Mouse (Mus musculus): ENCODE results near the gene Npcd. TPM values are rescaled to one million over a fixed set of nuclear protein-coding genes. Genes with fewer than 3 reads are reported as not detected.
A peak's percentile ranks its signal among the peaks of the same experiment; 100 is the strongest.

Gene Npcd
- total and polyA plus RNA-seq, 2 experiments from 2014 or later: 4.6 to 8.2 TPM

- Histone ChIP-seq H3K4me3 (ENCODE audit: low read depth, low read length) (no peak overlapping the region), H3K27me3 (ENCODE audit: insufficient read depth, low read length) (no peaks in the 10 kb centered on the region), H3K36me3 (ENCODE audit: insufficient read depth, low read length) (peaks cover 50% of the 10 kb centered on the region), H3K27ac (ENCODE audit: low read depth, low read length) (no peak overlapping the region), H3K9me3 (ENCODE audit: low read length) (no peaks in the 10 kb centered on the region), H3K4me1 (ENCODE audit: insufficient read depth, low read length) (0 out of 2 replicates have a peak, but pooled peaks cover 3% of the 10 kb centered on the region), H3K4me2 (ENCODE audit: low read depth, low read length, poor library complexity, severe bottlenecking) (no peak overlapping the region), H3K9ac (replicated peaks; ENCODE audit: low read length, poor library complexity, severe bottlenecking) (no peak overlapping the region)
- TF ChIP-seq CTCF (IDR thresholded peaks at IDR 0.05): no peak
- no peak for DNase-seq (ENCODE audit: low spot score)
- no peak for ATAC-seq (ENCODE audit: low FRiP score)
- 29% methylated on average over 19 of the region's 19 CpGs for WGBS
These were observed 41.6 kb downstream of the Npcd start for GRCm38 (mm10) chr15:79792455-79792854.

- 0 out of 2 replicates have a peak, but pooled peaks cover 3% of the 10 kb centered on the region for H3K4me1 ChIP-seq (ENCODE audit: insufficient read depth, low read length)
- no peak overlapping the region for H3K27ac ChIP-seq (ENCODE audit: low read depth, low read length)
- H3K36me3 ChIP-seq (ENCODE audit: insufficient read depth, low read length): peaks cover 50% of the 10 kb centered on the region
- peak; percentile 50 for DNase-seq (ENCODE audit: low spot score)
- TF ChIP-seq CTCF (IDR thresholded peaks at IDR 0.05): peak; percentile 8; the same call in 1 of the 2 replicates
- no peaks in the 10 kb centered on the region for H3K27me3 ChIP-seq (ENCODE audit: insufficient read depth, low read length)
- 8% methylated on average over 11 of the region's 12 CpGs for WGBS
- no peak overlapping the region for H3K4me2 ChIP-seq (ENCODE audit: low read depth, low read length, poor library complexity, severe bottlenecking)
- ATAC-seq (ENCODE audit: low FRiP score): no peak
- H3K4me3 ChIP-seq (ENCODE audit: low read depth, low read length): no peak overlapping the region
- no peak overlapping the region for H3K9ac ChIP-seq (replicated peaks; ENCODE audit: low read length, poor library complexity, severe bottlenecking)
- no peaks in the 10 kb centered on the region for H3K9me3 ChIP-seq (ENCODE audit: low read length)
These were observed 42.5 kb downstream of the Npcd start for GRCm38 (mm10) chr15:79791502-79791901.

- TF ChIP-seq CTCF (IDR thresholded peaks at IDR 0.05): no peak
- WGBS: 83% methylated on average over 6 of the region's 6 CpGs
These were observed 43.1 kb downstream of the Npcd start for GRCm38 (mm10) chr15:79790905-79791304.

GRCm38 (mm10) chr15:79790111-79790510, 43.9 kb downstream of the Npcd start:
- no peak overlapping the region for H3K4me3 ChIP-seq (ENCODE audit: low read depth, low read length)
- peaks cover 47% of the 10 kb centered on the region for H3K36me3 ChIP-seq (ENCODE audit: insufficient read depth, low read length)
- no peak overlapping the region for H3K4me2 ChIP-seq (ENCODE audit: low read depth, low read length, poor library complexity, severe bottlenecking)
- DNase-seq (ENCODE audit: low spot score): no peak
- no peak for ATAC-seq (ENCODE audit: low FRiP score)
- H3K27me3 ChIP-seq (ENCODE audit: insufficient read depth, low read length): no peaks in the 10 kb centered on the region
- no peak overlapping the region for H3K9ac ChIP-seq (replicated peaks; ENCODE audit: low read length, poor library complexity, severe bottlenecking)
- 53% methylated on average over 8 of the region's 8 CpGs for WGBS
- no peaks in the 10 kb centered on the region for H3K4me1 ChIP-seq (ENCODE audit: insufficient read depth, low read length)
- H3K27ac ChIP-seq (ENCODE audit: low read depth, low read length): no peak overlapping the region
- no peak for TF ChIP-seq CTCF (IDR thresholded peaks at IDR 0.05)
- no peaks in the 10 kb centered on the region for H3K9me3 ChIP-seq (ENCODE audit: low read length)

More at GRCm38 (mm10) chr15:79790905-79791304, 43.1 kb downstream of the Npcd start:
- H3K4me2 ChIP-seq (ENCODE audit: low read depth, low read length, poor library complexity, severe bottlenecking): no peak overlapping the region
- no peak for ATAC-seq (ENCODE audit: low FRiP score)
- H3K27me3 ChIP-seq (ENCODE audit: insufficient read depth, low read length): no peaks in the 10 kb centered on the region
- H3K36me3 ChIP-seq (ENCODE audit: insufficient read depth, low read length): peaks cover 50% of the 10 kb centered on the region
- H3K4me3 ChIP-seq (ENCODE audit: low read depth, low read length): no peak overlapping the region
- no peak overlapping the region for H3K27ac ChIP-seq (ENCODE audit: low read depth, low read length)
- no peak for DNase-seq (ENCODE audit: low spot score)
- H3K9ac ChIP-seq (replicated peaks; ENCODE audit: low read length, poor library complexity, severe bottlenecking): no peak overlapping the region
- H3K9me3 ChIP-seq (ENCODE audit: low read length): no peaks in the 10 kb centered on the region
- H3K4me1 ChIP-seq (ENCODE audit: insufficient read depth, low read length): no peaks in the 10 kb centered on the region

GRCm38 (mm10) chr15:79787815-79788214, 46.2 kb downstream of the Npcd start:
- WGBS: 38% methylated on average over 8 of the region's 8 CpGs
- peak; percentile 40 for DNase-seq (ENCODE audit: low spot score)
- no peak overlapping the region for H3K9ac ChIP-seq (replicated peaks; ENCODE audit: low read length, poor library complexity, severe bottlenecking)
- H3K4me1 ChIP-seq (ENCODE audit: insufficient read depth, low read length): no peaks in the 10 kb centered on the region
- peak overlapping the region; percentile 63 for H3K27ac ChIP-seq (ENCODE audit: low read depth, low read length)
- no peak for TF ChIP-seq CTCF (IDR thresholded peaks at IDR 0.05)
- H3K9me3 ChIP-seq (ENCODE audit: low read length): no peaks in the 10 kb centered on the region
- H3K27me3 ChIP-seq (ENCODE audit: insufficient read depth, low read length): no peaks in the 10 kb centered on the region
- H3K36me3 ChIP-seq (ENCODE audit: insufficient read depth, low read length): peaks cover 39% of the 10 kb centered on the region
- no peak overlapping the region for H3K4me2 ChIP-seq (ENCODE audit: low read depth, low read length, poor library complexity, severe bottlenecking)
- H3K4me3 ChIP-seq (ENCODE audit: low read depth, low read length): no peak overlapping the region
- ATAC-seq (ENCODE audit: low FRiP score): 0 out of 2 replicates have a peak, but pooled peaks have one; percentile 27

- Histone ChIP-seq H3K27me3 (ENCODE audit: insufficient read depth, low read length) (no peaks in the 10 kb centered on the region), H3K4me2 (ENCODE audit: low read depth, low read length, poor library complexity, severe bottlenecking) (no peak overlapping the region), H3K9me3 (ENCODE audit: low read length) (no peaks in the 10 kb centered on the region), H3K36me3 (ENCODE audit: insufficient read depth, low read length) (peaks cover 14% of the 10 kb centered on the region; the same call in 1 of the 2 replicates), H3K4me1 (ENCODE audit: insufficient read depth, low read length) (no peaks in the 10 kb centered on the region), H3K4me3 (ENCODE audit: low read depth, low read length) (no peak overlapping the region), H3K27ac (ENCODE audit: low read depth, low read length) (no peak overlapping the region), H3K9ac (replicated peaks; ENCODE audit: low read length, poor library complexity, severe bottlenecking) (no peak overlapping the region)
- DNase-seq (ENCODE audit: low spot score): no peak
- no peak for ATAC-seq (ENCODE audit: low FRiP score)
- 73% methylated on average over 1 of the region's 1 CpGs for WGBS
- TF ChIP-seq CTCF (IDR thresholded peaks at IDR 0.05): no peak
These were observed 49.0 kb downstream of the Npcd start for GRCm38 (mm10) chr15:79785056-79785455.

All from midbrain, postnatal 0 days (tissue).